Mouse (Mus musculus) forebrain, postnatal 0 days (tissue): ENCODE data around the gene Faah. TPM values are rescaled to one million over a fixed set of nuclear protein-coding genes. Genes with fewer than 3 reads are reported as not detected.

Experiments used
- ATAC-seq: fragments of 200-750 bp; cut with Nextera tagmentation; 2 replicates; pipeline ENCODE4 v1.8.0; 2017; ENCODE audit warnings: mild to moderate bottlenecking, moderate library complexity
- DNase-seq: peaks from one replicate; pipeline ENCODE4 v3.0.0-alpha.2; 2015
- H3K27ac ChIP-seq: fragments of 300-500 bp; sonication (generic); 2 replicates; pipeline ENCODE4 v1.5.1; 2014; ENCODE audit warnings: low read depth, mild to moderate bottlenecking, antibody characterized with exemption, low read length, moderate library complexity, mixed read lengths
- H3K27me3 ChIP-seq: fragments of 300-500 bp; sonication (generic); 2 replicates; pipeline ENCODE4 v1.6.1; 2014; ENCODE audit warnings: mild to moderate bottlenecking, low read length, mixed read lengths; ENCODE audit not compliant: insufficient read depth
- H3K36me3 ChIP-seq: fragments of 300-500 bp; sonication (generic); 2 replicates; pipeline ENCODE4 v1.6.1; 2014; ENCODE audit warnings: mild to moderate bottlenecking, moderate library complexity; ENCODE audit not compliant: insufficient read depth
- H3K4me1 ChIP-seq: fragments of 300-500 bp; sonication (generic); 2 replicates; pipeline ENCODE4 v1.6.1; 2014; ENCODE audit warnings: antibody characterized with exemption; ENCODE audit not compliant: insufficient read depth
- H3K4me2 ChIP-seq: fragments of 300-500 bp; sonication (generic); 2 replicates; pipeline ENCODE4 v1.6.1; 2014; ENCODE audit warnings: low read depth, mild to moderate bottlenecking, moderate library complexity
- H3K4me3 ChIP-seq: fragments of 300-500 bp; sonication (generic); 2 replicates; pipeline ENCODE4 v1.5.1; 2014; ENCODE audit warnings: low read depth, low read length, mixed read lengths
- H3K9ac ChIP-seq: fragments of 300-500 bp; sonication (generic); 2 replicates; pipeline ENCODE4 v1.6.1; 2014; ENCODE audit warnings: mild to moderate bottlenecking
- H3K9me3 ChIP-seq: fragments of 300-500 bp; sonication (generic); 2 replicates; pipeline ENCODE4 v1.6.1; 2016; ENCODE audit warnings: low read length
- CTCF ChIP-seq: sonication (generic); IDR thresholded peaks from 2 replicates; pipeline ENCODE4 v1.5.1; 2016; ENCODE audit warnings: antibody characterized with exemption, control low read depth, low read depth
- WGBS: fragments of 180-500 bp; shearing (Covaris S2); extraction: QIAGEN DNeasy Blood & Tissue Kit; methylation state at CpG from one replicate; pipeline ENCODE4 v1.1.7; 2014; 5-methylcytosine and 5-hydroxymethylcytosine counted together
- polyA plus RNA-seq: library from polyadenylated mRNA; unstranded; fragments of >200 nt; fragmentation: Nextera tagmentation; extraction: Ambion mirVana; gene quantifications from 2 replicates; pipeline ENCODE4 v1.2.1, GENCODE M21; 2015
- total RNA-seq: library from RNA; depleted of rRNA; stranded (reverse); fragments of >200 nt; gene quantifications from 2 replicates; pipeline ENCODE4 v1.2.3, GENCODE M21; 2014; rRNA removed

Gene Faah
- 28.8 and 42.7 TPM in 2 replicates for total RNA-seq
- 22.0 and 25.4 TPM in 2 replicates for polyA plus RNA-seq

DNA sequence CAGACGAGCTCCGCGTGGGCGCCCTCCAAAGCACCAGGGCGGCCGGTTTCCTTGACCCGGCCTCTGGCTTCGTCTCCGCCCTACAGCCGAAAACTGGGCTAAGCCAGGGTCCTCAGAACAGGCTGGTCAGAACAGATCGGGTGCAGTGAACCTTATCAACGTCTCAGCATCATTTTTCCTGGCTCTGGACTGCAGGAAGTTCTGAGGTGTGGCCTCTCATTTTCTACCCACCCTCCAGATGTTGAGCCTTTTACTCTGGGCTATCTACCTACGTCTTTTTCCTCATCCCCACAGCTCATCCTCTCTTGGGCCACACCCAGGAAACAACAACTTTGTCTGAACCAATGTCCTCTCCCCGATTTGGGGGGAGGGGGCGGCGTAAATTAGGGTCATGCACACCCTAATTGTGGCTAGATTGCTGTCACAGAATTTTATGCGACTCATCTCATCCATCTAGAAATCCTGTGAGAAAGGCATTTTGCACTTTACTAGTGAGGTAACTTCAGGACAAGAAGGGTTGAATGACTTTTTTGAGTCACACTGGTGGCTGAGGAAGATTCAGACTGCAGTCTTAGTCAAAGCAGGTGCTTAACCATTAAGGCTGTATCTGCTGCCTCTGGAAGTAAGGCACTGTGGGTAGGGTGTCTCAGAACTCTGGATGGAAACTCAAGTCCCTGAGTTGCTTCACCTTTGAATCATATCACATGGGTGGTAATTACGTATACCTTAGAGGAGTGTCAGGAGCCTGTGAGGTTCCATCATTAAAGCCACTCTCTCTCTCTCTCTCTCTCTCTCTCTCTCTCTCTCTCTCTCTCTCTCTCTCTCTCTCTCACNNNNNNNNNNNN, at the start of gene Faah:
TSS of gene Faah (minus strand) at position 25 of the 845 bp plus-strand sequence.
- ATAC-seq (no peak; the same call in 1 of the 2 replicates), DNase-seq (peak; percentile 14)
- peak within 1 kb of the TSS; percentile 60 for H3K4me3 ChIP-seq
- no peaks in the 10 kb centered on the region for H3K9me3 ChIP-seq
- TF ChIP-seq CTCF = no peak
- peak within 1 kb of the TSS; percentile 90 for H3K4me2 ChIP-seq
- peak within 1 kb of the TSS; percentile 41; the same call in 1 of the 2 replicates for H3K27ac ChIP-seq
- peaks cover 17% of the 10 kb centered on the region; the same call in 1 of the 2 replicates for H3K27me3 ChIP-seq
- H3K4me1 ChIP-seq = 0 out of 2 replicates have a peak, but pooled peaks cover 5% of the 10 kb centered on the region
- no peaks in the 10 kb centered on the region for H3K36me3 ChIP-seq
- 12% methylated on average over 18 of the region's 18 CpGs for WGBS
- H3K9ac ChIP-seq = peak within 1 kb of the TSS; percentile 65

DNA sequence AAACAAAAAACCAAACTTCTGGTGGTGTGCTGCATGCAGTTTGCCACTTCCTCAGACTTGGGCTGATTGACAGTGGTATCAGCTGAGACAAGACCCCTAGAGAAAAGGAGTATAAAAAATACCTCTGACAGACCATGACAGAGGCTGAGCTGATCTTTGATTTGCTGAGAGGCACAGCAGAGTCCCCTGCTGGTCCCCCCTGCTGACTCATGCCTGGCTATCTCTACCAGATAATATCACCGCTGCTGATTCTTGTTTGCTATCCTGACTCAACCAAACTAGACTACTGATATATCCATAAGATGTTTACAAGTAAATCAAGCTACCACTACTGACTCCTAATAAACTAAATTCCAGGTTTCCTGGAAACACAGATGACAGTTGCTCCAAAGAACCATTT, 46.1 kb upstream of the Faah start:
- H3K4me1 ChIP-seq = no peaks in the 10 kb centered on the region
- H3K36me3 ChIP-seq = peaks cover 23% of the 10 kb centered on the region
- no peak for ATAC-seq
- H3K4me3 ChIP-seq = no peak overlapping the region
- no peak overlapping the region for H3K9ac ChIP-seq
- no peak for DNase-seq
- H3K27ac ChIP-seq = no peak overlapping the region
- no peaks in the 10 kb centered on the region for H3K27me3 ChIP-seq
- no peaks in the 10 kb centered on the region for H3K9me3 ChIP-seq
- H3K4me2 ChIP-seq = no peak overlapping the region
- no peak for TF ChIP-seq CTCF
- WGBS = 47% methylated on average over 1 of the region's 1 CpGs

DNA sequence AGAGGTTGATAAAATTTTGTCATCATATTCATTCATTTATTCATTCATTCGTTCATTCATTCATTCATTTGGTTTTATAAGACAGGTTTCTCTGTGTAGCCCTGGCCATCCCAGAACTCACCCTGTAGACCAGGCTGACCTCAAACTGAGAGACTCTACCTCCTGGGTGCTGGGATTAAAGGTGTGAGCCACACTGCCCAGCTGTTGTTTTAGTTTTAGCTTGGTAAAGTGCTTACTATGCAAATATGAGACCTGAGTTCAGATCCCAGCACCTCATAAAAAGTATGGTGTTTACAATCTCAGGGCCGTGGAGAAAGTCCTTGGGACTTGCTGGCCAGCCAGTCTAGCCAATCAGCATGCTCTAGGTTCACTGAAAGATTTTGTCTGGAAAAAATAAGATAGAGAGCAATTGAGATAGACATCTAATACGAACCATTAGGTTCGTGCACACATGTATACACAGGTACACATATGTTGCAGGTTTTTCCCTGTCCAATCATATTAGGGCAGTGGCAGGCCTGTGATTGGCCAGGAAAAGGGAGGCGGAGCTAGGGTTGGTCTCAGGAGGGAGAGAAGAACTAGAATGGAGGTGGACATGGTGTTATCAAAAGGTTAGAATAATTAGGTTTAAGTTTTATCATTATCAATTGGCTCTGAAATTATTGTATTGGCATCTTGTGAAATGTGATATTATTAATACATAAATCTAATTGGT, 41.4 kb upstream of the Faah start:
- no peaks in the 10 kb centered on the region for H3K36me3 ChIP-seq
- ATAC-seq = no peak

DNA sequence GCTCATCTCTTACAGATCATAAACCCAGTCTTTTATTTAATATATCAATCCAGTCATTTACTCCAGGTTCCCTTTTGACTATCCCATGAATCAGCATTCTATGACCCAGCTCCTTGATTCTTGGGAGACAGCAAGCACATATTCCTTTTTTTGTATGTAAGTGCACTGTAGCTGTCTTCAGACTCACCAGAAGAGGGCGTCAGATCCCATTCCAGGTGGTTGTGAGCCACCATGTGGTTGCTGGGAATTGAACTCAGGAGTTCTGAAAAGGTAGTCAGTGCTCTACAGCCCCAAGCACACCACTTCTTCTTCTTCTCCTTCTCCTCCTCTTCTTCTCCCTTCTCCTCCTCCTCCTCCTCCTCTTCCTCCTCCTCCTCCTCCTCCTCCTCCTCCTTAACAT, 39.8 kb upstream of the Faah start:
- DNase-seq (no peak), ATAC-seq (no peak)
- Histone ChIP-seq H3K27me3 (no peaks in the 10 kb centered on the region), H3K4me2 (no peak overlapping the region), H3K9ac (no peak overlapping the region), H3K9me3 (no peaks in the 10 kb centered on the region), H3K4me1 (peaks cover 3% of the 10 kb centered on the region; the same call in 1 of the 2 replicates), H3K27ac (no peak overlapping the region), H3K4me3 (no peak overlapping the region), H3K36me3 (no peaks in the 10 kb centered on the region)
- no peak for TF ChIP-seq CTCF
- 3% methylated on average over 1 of the region's 1 CpGs for WGBS

More for the DNA sequence above, 41.4 kb upstream of the Faah start:
- Histone ChIP-seq H3K4me1 (no peaks in the 10 kb centered on the region), H3K27me3 (no peaks in the 10 kb centered on the region), H3K4me2 (no peak overlapping the region), H3K9me3 (no peaks in the 10 kb centered on the region), H3K27ac (no peak overlapping the region), H3K4me3 (no peak overlapping the region), H3K9ac (no peak overlapping the region)
- DNase-seq = no peak
- no peak for TF ChIP-seq CTCF
- 77% methylated on average over 5 of the region's 5 CpGs for WGBS

DNA sequence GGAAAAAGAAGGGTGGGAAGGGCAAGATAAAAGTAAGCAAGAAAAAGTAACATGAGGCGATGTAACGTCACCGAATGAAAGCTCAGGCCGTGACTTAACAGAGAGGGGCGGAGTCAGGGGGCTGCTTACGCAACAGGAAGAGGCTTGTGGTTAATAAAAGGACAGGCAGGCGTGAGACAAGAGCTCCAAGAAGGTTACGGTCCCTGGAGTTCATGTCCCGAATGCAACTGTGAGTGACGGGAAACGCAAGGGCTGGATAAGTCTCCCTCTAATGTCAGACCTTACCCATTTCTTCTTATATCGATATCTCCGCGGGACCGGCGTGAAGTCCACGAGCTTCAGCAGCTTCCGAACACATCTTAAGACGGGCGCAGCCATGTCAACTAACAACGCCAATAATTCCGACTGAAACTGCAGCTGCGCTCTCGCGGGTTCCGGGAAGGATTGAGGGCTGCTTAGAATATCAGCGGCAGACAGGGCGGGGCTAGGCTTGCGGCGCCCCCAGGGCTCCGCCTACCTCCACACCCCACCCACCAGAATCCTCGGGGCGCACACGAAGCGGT, 35.8 kb upstream of the Faah start, which contains the start of gene Nsun4:
TSS of gene Nsun4 (minus strand) at position 478 of the 563 bp plus-strand sequence.
- DNase-seq = peak; percentile 94
- Histone ChIP-seq H3K4me3 (peak within 1 kb of the TSS; percentile 53), H3K4me2 (peak within 1 kb of the TSS; percentile 57), H3K4me1 (peaks cover 3% of the 10 kb centered on the region; the same call in 1 of the 2 replicates), H3K27ac (peak within 1 kb of the TSS; percentile 83), H3K9ac (peak within 1 kb of the TSS; percentile 51), H3K36me3 (no peaks in the 10 kb centered on the region), H3K27me3 (no peaks in the 10 kb centered on the region), H3K9me3 (no peaks in the 10 kb centered on the region)
- peak; percentile 98 for ATAC-seq
- WGBS = under 1% methylated on average over 34 of the region's 35 CpGs
- TF ChIP-seq CTCF = no peak; the same call in 1 of the 2 replicates

DNA sequence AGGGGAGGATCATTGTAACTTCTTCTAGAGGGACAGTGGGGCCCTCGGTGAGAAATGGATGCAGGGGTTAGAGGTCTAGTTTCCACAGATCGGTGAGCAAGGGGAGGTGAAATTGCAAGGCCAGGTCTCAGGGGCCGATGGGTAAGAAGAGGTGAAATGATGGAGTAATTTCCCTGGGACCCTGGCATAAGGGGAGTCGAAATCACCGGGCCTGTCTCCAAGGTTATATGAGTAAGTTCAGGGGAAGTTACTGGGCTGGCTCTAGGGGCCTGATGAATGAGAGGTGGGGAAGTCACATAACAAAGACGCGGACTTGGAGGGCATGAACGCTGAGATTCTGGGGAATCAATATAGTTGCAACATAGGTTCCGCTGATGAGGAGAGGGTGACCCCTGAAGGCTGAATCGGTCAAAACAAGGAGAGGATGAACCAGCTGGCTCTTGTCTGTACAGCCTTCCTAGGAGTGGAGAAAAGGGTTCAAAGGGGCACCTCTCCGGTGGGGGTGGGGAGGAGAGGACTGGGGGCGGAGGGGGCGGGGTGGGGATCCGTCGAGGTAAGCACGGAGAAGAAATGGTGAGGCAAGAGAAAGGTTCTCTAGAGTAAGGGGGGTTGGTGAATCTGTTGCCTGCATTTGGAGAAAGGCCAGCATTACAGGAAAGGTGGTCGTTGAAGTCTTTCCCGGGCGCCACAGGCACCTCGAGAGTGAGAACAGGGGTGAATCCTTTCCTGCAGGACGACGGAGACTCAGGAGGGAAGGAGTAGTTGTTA, 35.0 kb upstream of the Faah start:
- peak; percentile 45 for TF ChIP-seq CTCF
- H3K36me3 ChIP-seq = no peaks in the 10 kb centered on the region

More for the DNA sequence above, 35.0 kb upstream of the Faah start:
- no peaks in the 10 kb centered on the region for H3K27me3 ChIP-seq
- 8% methylated on average over 22 of the region's 22 CpGs for WGBS
- peak overlapping the region; percentile 53 for H3K4me3 ChIP-seq
- H3K4me2 ChIP-seq = peak overlapping the region; percentile 57
- ATAC-seq = no peak
- H3K27ac ChIP-seq = peak overlapping the region; percentile 83
- peaks cover 3% of the 10 kb centered on the region; the same call in 1 of the 2 replicates for H3K4me1 ChIP-seq
- H3K9me3 ChIP-seq = no peaks in the 10 kb centered on the region
- peak; percentile 20 for DNase-seq
- peak overlapping the region; percentile 51 for H3K9ac ChIP-seq
